Mouse (Mus musculus): ENCODE data around the gene Slc28a3. TPM values are rescaled to one million over a fixed set of nuclear protein-coding genes. Genes with fewer than 3 reads are reported as not detected.

Gene Slc28a3
- total RNA-seq (2021), result not detected
- 0.02 TPM in 1 of 2 replicates, not detected in the other for polyA plus RNA-seq (2012; rRNA removed)
- long read RNA-seq, result 0 reads

- DNase-seq, result no peak
These were observed at the start of gene Slc28a3 for GRCm38 (mm10) chr13:58610716-58611115. Gene Slc28a3, minus strand, starts transcription at chr13:58610877.

GRCm38 (mm10) chr13:58657987-58658386 lies 47.3 kb upstream of the Slc28a3 start:
- DNase-seq, result no peak

GRCm38 (mm10) chr13:58656885-58657284 lies 46.2 kb upstream of the Slc28a3 start:
- no peak for DNase-seq

GRCm38 (mm10) chr13:58655552-58655951 lies 44.9 kb upstream of the Slc28a3 start:
- no peak for DNase-seq

GRCm38 (mm10) chr13:58640330-58640729 lies 29.7 kb upstream of the Slc28a3 start:
- DNase-seq, result peak; percentile 25

- DNase-seq, result peak; percentile 13
These were observed 28.3 kb upstream of the Slc28a3 start for GRCm38 (mm10) chr13:58638950-58639349.

GRCm38 (mm10) chr13:58637360-58638002 lies 26.8 kb upstream of the Slc28a3 start:
- DNase-seq, result peak; percentile 52

GRCm38 (mm10) chr13:58633887-58634286 lies 23.2 kb upstream of the Slc28a3 start:
- no peak for DNase-seq

- no peak for DNase-seq
These were observed 20.1 kb upstream of the Slc28a3 start for GRCm38 (mm10) chr13:58630756-58631155.

GRCm38 (mm10) chr13:58629365-58630050 lies 18.8 kb upstream of the Slc28a3 start:
- DNase-seq, result no peak

GRCm38 (mm10) chr13:58622647-58623046 lies 12.0 kb upstream of the Slc28a3 start:
- no peak for DNase-seq

GRCm38 (mm10) chr13:58619301-58619700 lies 8.6 kb upstream of the Slc28a3 start:
- no peak for DNase-seq

- no peak for DNase-seq
These were observed 618 bp downstream of the Slc28a3 start for GRCm38 (mm10) chr13:58610059-58610458.

- DNase-seq, result peak; percentile 84
These were observed 9.3 kb downstream of the Slc28a3 start for GRCm38 (mm10) chr13:58601201-58601855.

- DNase-seq, result no peak
These were observed 12.1 kb downstream of the Slc28a3 start for GRCm38 (mm10) chr13:58598578-58598977.

- peak; percentile 82 for DNase-seq
These were observed 17.5 kb downstream of the Slc28a3 start for GRCm38 (mm10) chr13:58593129-58593528.

- DNase-seq, result no peak
These were observed 18.8 kb downstream of the Slc28a3 start for GRCm38 (mm10) chr13:58591912-58592311.

GRCm38 (mm10) chr13:58590630-58591029 lies 20.0 kb downstream of the Slc28a3 start:
- DNase-seq, result peak; percentile 33

GRCm38 (mm10) chr13:58589517-58589858 lies 21.2 kb downstream of the Slc28a3 start:
- peak; percentile 75 for DNase-seq

- peak; percentile 9 for DNase-seq
These were observed 21.8 kb downstream of the Slc28a3 start for GRCm38 (mm10) chr13:58588655-58589516.

- DNase-seq, result no peak
These were observed 22.7 kb downstream of the Slc28a3 start for GRCm38 (mm10) chr13:58587962-58588361.

- DNase-seq, result no peak
These were observed 44.5 kb downstream of the Slc28a3 start for GRCm38 (mm10) chr13:58566181-58566580.
